ENCODE assay signal across 18 mouse cellular contexts in the genomic region with DNA sequence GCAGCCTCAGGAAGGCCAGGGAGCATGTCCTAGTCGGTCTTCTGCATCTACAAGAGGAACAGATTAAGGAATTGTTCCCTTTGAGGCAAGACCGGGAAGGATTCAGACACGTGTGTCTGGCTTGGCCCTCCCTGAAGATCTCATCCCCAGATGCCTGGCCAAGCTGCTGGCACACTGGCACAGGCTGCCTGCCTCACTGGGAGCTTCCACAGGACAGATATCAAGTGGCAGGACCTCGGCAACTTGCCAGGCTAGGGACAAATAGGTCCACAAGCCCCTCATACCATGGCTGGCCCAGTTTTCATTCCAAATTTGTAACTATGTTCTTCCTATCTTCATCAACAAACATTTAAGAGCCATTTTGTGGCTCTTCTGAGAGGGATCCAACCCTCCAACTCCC. TPM values are rescaled to one million over a fixed set of nuclear protein-coding genes. Genes with fewer than 3 reads are reported as not detected.
A peak's percentile ranks its signal among the peaks of the same experiment; 100 is the strongest.
DNase-seq lines count a peak whose midpoint lies in the region; ATAC-seq and TF ChIP-seq lines count a peak whose summit lies in the region.
"Had no signal": no experiment of that assay in that cellular context is flagged by ENCODE, and none has a peak within 500 bp of the region (broad histone marks: within the 10 kb centered on the region; RNA-seq: fewer than 3 reads in every experiment).

No protein-coding gene starts in this region.

- H3K4me2 ChIP-seq in hindbrain, postnatal 0 days (ENCODE audit: low read depth, low read length), result no peak overlapping the region
- H3K4me2 ChIP-seq in hindbrain, embryonic 16.5 days (ENCODE audit: low read length), result no peak overlapping the region
- no peak overlapping the region for H3K4me2 ChIP-seq in embryonic facial prominence, embryonic 12.5 days (replicated peaks)
- H3K4me2 ChIP-seq: forebrain, embryonic 13.5 days had no signal

- TF ChIP-seq CTCF in hindbrain, postnatal 0 days (IDR thresholded peaks at IDR 0.05; ENCODE audit: low read depth), result no peak
- no peak for TF ChIP-seq CTCF in left cerebral cortex, adult 2 months (IDR thresholded peaks at IDR 0.05)

- ATAC-seq in hindbrain, postnatal 0 days, result no peak
- ATAC-seq in hindbrain, embryonic 16.5 days, result no peak
- ATAC-seq in embryonic facial prominence, embryonic 12.5 days (ENCODE audit: insufficient number of reproducible peaks, insufficient read depth, low FRiP score, low TSS enrichment), result no peak
- ATAC-seq: forebrain, embryonic 13.5 days had no signal

- H3K27ac ChIP-seq in hindbrain, postnatal 0 days, result no peak overlapping the region
- H3K27ac ChIP-seq in hindbrain, embryonic 16.5 days (ENCODE audit: low read depth, low read length), result no peak overlapping the region
- peak overlapping the region; percentile 19; the same call in 1 of the 2 replicates for H3K27ac ChIP-seq in embryonic facial prominence, embryonic 12.5 days
- no peak overlapping the region for H3K27ac ChIP-seq in left cerebral cortex, adult 2 months
- H3K27ac ChIP-seq: forebrain, embryonic 13.5 days had no signal

- 29% methylated on average over 4 of the region's 4 CpGs for WGBS in hindbrain, postnatal 0 days
- 54% methylated on average over 4 of the region's 4 CpGs for WGBS in hindbrain, embryonic 16.5 days
- WGBS in embryonic facial prominence, embryonic 12.5 days, result 53% methylated on average over 4 of the region's 4 CpGs

- peak; percentile 44 for DNase-seq in gastrocnemius, postnatal 14 days
- DNase-seq in gastrocnemius, postnatal 36 days, result no peak
- peak; percentile 61 for DNase-seq in hindbrain, postnatal 0 days (ENCODE audit: low spot score)
- peak; percentile 4 to 21 for DNase-seq in lung, postnatal 4 days
- DNase-seq in lung, adult 18-20 months, result no peak
- DNase-seq in left cerebral cortex, adult 2 months (ENCODE audit: extremely low spot score in 1 of 2, low spot score in 2 of 2), result no peak
- DNase-seq: adrenal gland, postnatal 36 days; cerebellum, adult 11-12 months; cerebellum, postnatal 36 days; heart, adult 11 months; kidney, adult 8-10 months; liver; lung, postnatal 14 days; right cerebral cortex, adult 18-20 months had no signal

- no peaks in the 10 kb centered on the region for H3K9me3 ChIP-seq in hindbrain, postnatal 0 days (ENCODE audit: low read length)
- H3K9me3 ChIP-seq in hindbrain, embryonic 16.5 days (ENCODE audit: control insufficient read depth, low read length), result no peaks in the 10 kb centered on the region
- no peaks in the 10 kb centered on the region for H3K9me3 ChIP-seq in embryonic facial prominence, embryonic 12.5 days
- H3K9me3 ChIP-seq: forebrain, embryonic 13.5 days had no signal

- no peak overlapping the region for H3K4me3 ChIP-seq in hindbrain, postnatal 0 days (ENCODE audit: low read length)
- H3K4me3 ChIP-seq in hindbrain, embryonic 16.5 days (ENCODE audit: low read length), result no peak overlapping the region
- no peak overlapping the region for H3K4me3 ChIP-seq in embryonic facial prominence, embryonic 12.5 days
- H3K4me3 ChIP-seq in left cerebral cortex, adult 2 months, result no peak overlapping the region
- H3K4me3 ChIP-seq: erythroblast, embryonic 14.5 days; forebrain, embryonic 13.5 days had no signal

- peaks cover 6% of the 10 kb centered on the region; the same call in 1 of the 2 replicates for H3K4me1 ChIP-seq in hindbrain, postnatal 0 days (ENCODE audit: insufficient read depth, low read length)
- H3K4me1 ChIP-seq in hindbrain, embryonic 16.5 days (ENCODE audit: control insufficient read depth, insufficient read depth, low read depth, low read length), result peaks cover 10% of the 10 kb centered on the region
- H3K4me1 ChIP-seq in embryonic facial prominence, embryonic 12.5 days, result peaks cover 32% of the 10 kb centered on the region

- no peak overlapping the region for H3K9ac ChIP-seq in hindbrain, postnatal 0 days (replicated peaks; ENCODE audit: low read length)
- no peak overlapping the region; the same call in 1 of the 2 replicates for H3K9ac ChIP-seq in hindbrain, embryonic 16.5 days (ENCODE audit: low read depth, low read length)
- no peak overlapping the region for H3K9ac ChIP-seq in embryonic facial prominence, embryonic 12.5 days
- H3K9ac ChIP-seq: forebrain, embryonic 13.5 days had no signal

- intact Hi-C loops in gastrocnemius, postnatal 14 days (cut with DNase I; ENCODE audit: low total_unique reads), result no loop called here
- intact Hi-C loops in gastrocnemius, postnatal 36 days (cut with DNase I), result no loop called here
- intact Hi-C loops in left cerebral cortex, adult 2 months (cut with DNase I), result no loop called here

- H3K27me3 ChIP-seq in hindbrain, postnatal 0 days (ENCODE audit: insufficient read depth, low read length), result no peaks in the 10 kb centered on the region
- no peaks in the 10 kb centered on the region for H3K27me3 ChIP-seq in hindbrain, embryonic 16.5 days (replicated peaks; ENCODE audit: control insufficient read depth, insufficient read depth, low read length)
- no peaks in the 10 kb centered on the region for H3K27me3 ChIP-seq in embryonic facial prominence, embryonic 12.5 days
- H3K27me3 ChIP-seq: forebrain, embryonic 13.5 days had no signal

- H3K36me3 ChIP-seq in hindbrain, postnatal 0 days (ENCODE audit: insufficient read depth, low read length), result no peaks in the 10 kb centered on the region
- H3K36me3 ChIP-seq in hindbrain, embryonic 16.5 days (ENCODE audit: control insufficient read depth, insufficient read depth, low read length), result no peaks in the 10 kb centered on the region
- peaks cover 7% of the 10 kb centered on the region; the same call in 1 of the 2 replicates for H3K36me3 ChIP-seq in embryonic facial prominence, embryonic 12.5 days

RNA-seq across cellular contexts. Expression of a gene that starts 16.5 kb away (rescaled TPM):
- 10 to 100 TPM; 45.6 to 71.6 TPM for total RNA-seq in gastrocnemius, postnatal 14 days (2021)
- 10 to 100 TPM; 34.7 to 39.3 TPM for total RNA-seq in gastrocnemius, postnatal 36 days (2021)
- total RNA-seq in hindbrain, postnatal 0 days (2014; rRNA removed), result 177 and 266 TPM in 2 replicates
- 70.1 and 73.8 TPM in 2 replicates for polyA plus RNA-seq in hindbrain, postnatal 0 days (2015; fragmentation: Nextera tagmentation; extraction: Ambion mirVana)
- 62.6 and 66.8 TPM in 2 replicates for polyA plus RNA-seq in hindbrain, embryonic 16.5 days (2015; fragmentation: Nextera tagmentation; extraction: Ambion mirVana)
- 108 and 110 TPM in 2 replicates for polyA plus RNA-seq in embryonic facial prominence, embryonic 12.5 days (2016; fragmentation: Nextera tagmentation; extraction: Ambion mirVana)
- 10 to 100 TPM; 53.0 to 57.6 TPM for total RNA-seq in left cerebral cortex, adult 2 months (2021)

Comparison
In these comparisons a context has a peak if more than half of its experiments do, and no peak if none do; other contexts are left out.
1. DNase-seq: peak in gastrocnemius, postnatal 14 days (single experiment), hindbrain, postnatal 0 days (single experiment) and lung, postnatal 4 days (2 of 2); none in gastrocnemius, postnatal 36 days (0 of 2), lung, adult 18-20 months (0 of 2) and left cerebral cortex, adult 2 months (0 of 2).